Mouse (Mus musculus) adrenal gland, postnatal 14 days (tissue): Measurements from ENCODE around the gene Cyp2g1. TPM values are rescaled to one million over a fixed set of nuclear protein-coding genes. Genes with fewer than 3 reads are reported as not detected.

Experiments
- total RNA-seq: library from RNA; stranded (reverse); gene quantifications from 2 replicates; pipeline ENCODE4 v1.2.3, GENCODE M21; 2021

The Cyp2g1 gene
- total RNA-seq, 1 experiment from 2014 or later = 1.6 TPM

Other genes with a start within 250 kb of the Cyp2g1 start
- gene Vmn1r185, start 190.4 kb upstream of the Cyp2g1 start, total RNA-seq = not detected in 2 replicates
- gene Cyp2b23, start 122.5 kb upstream of the Cyp2g1 start, total RNA-seq = not detected in 2 replicates
- gene Cyp2b19, start 51.8 kb upstream of the Cyp2g1 start, total RNA-seq = 0.26 TPM in 1 of 2 replicates, not detected in the other
- gene Cyp2a5, start 26.4 kb downstream of the Cyp2g1 start, total RNA-seq = 1.8 and 33.4 TPM in 2 replicates
- gene Cyp2a22, start 130.5 kb downstream of the Cyp2g1 start, total RNA-seq = 0.75 and 21.6 TPM in 2 replicates
- 5.2 and 72.8 TPM in 2 replicates for gene Cyp2a12, start 220.2 kb downstream of the Cyp2g1 start, total RNA-seq